Mouse (Mus musculus) midbrain, postnatal 0 days (tissue): ENCODE results near the gene St7l. TPM values are rescaled to one million over a fixed set of nuclear protein-coding genes. Genes with fewer than 3 reads are reported as not detected.

Experiments
- ATAC-seq: fragments of 200-750 bp; cut with Nextera tagmentation; 2 replicates; pipeline ENCODE4 v1.8.0; 2017; ENCODE audit warnings: moderate number of reproducible peaks, mild to moderate bottlenecking, moderate TSS enrichment, moderate library complexity; ENCODE audit not compliant: low FRiP score
- DNase-seq: peaks from one replicate; pipeline ENCODE4 v3.0.0-alpha.2; 2015; ENCODE audit warnings: low spot score
- H3K27ac ChIP-seq: fragments of 300-500 bp; sonication (generic); 2 replicates; pipeline ENCODE4 v1.5.1; 2014; ENCODE audit warnings: low read depth, mild to moderate bottlenecking, low read length, mixed read lengths
- H3K27me3 ChIP-seq: fragments of 300-500 bp; sonication (generic); 2 replicates; pipeline ENCODE4 v1.6.1; 2014; ENCODE audit warnings: low read length, control low read depth, mixed read lengths; ENCODE audit not compliant: insufficient read depth
- H3K36me3 ChIP-seq: fragments of 300-500 bp; sonication (generic); 2 replicates; pipeline ENCODE4 v1.6.1; 2014; ENCODE audit warnings: low read length, control low read depth, mixed read lengths; ENCODE audit not compliant: insufficient read depth
- H3K4me1 ChIP-seq: fragments of 300-500 bp; sonication (generic); 2 replicates; pipeline ENCODE4 v1.6.1; 2014; ENCODE audit warnings: mild to moderate bottlenecking, control low read depth, antibody characterized with exemption, low read length, mixed read lengths; ENCODE audit not compliant: insufficient read depth
- H3K4me2 ChIP-seq: fragments of 300-500 bp; sonication (generic); 2 replicates; pipeline ENCODE4 v1.6.1; 2014; ENCODE audit warnings: low read depth, mild to moderate bottlenecking, low read length, mixed read lengths; ENCODE audit not compliant: poor library complexity, severe bottlenecking
- H3K4me3 ChIP-seq: fragments of 300-500 bp; sonication (generic); 2 replicates; pipeline ENCODE4 v1.5.1; 2014; ENCODE audit warnings: low read depth, mild to moderate bottlenecking, low read length, moderate library complexity
- H3K9ac ChIP-seq: fragments of 300-500 bp; sonication (generic); replicated peaks from 2 replicates; pipeline ENCODE4 v1.6.1; 2014; ENCODE audit warnings: mild to moderate bottlenecking, low read length, moderate library complexity, mixed read lengths; ENCODE audit not compliant: poor library complexity, severe bottlenecking
- H3K9me3 ChIP-seq: fragments of 300-500 bp; sonication (generic); 2 replicates; pipeline ENCODE4 v1.6.1; 2016; ENCODE audit warnings: low read length, control low read depth
- CTCF ChIP-seq: IDR thresholded peaks from 2 replicates; pipeline ENCODE4 v1.5.1; 2016; ENCODE audit warnings: antibody characterized with exemption, mild to moderate bottlenecking
- WGBS: fragments of 180-500 bp; shearing (Covaris S2); extraction: QIAGEN DNeasy Blood & Tissue Kit; methylation state at CpG from one replicate; pipeline ENCODE4 v1.1.7; 2014; 5-methylcytosine and 5-hydroxymethylcytosine counted together
- polyA plus RNA-seq: library from polyadenylated mRNA; unstranded; fragments of >200 nt; fragmentation: Nextera tagmentation; extraction: Ambion mirVana; gene quantifications from 2 replicates; pipeline ENCODE4 v1.2.1, GENCODE M21; 2015
- total RNA-seq: library from RNA; depleted of rRNA; stranded (reverse); fragments of >200 nt; gene quantifications from 2 replicates; pipeline ENCODE4 v1.2.3, GENCODE M21; 2014

The St7l gene
- total and polyA plus RNA-seq, 2 experiments from 2014 or later = 33.6 to 34.5 TPM

- no peaks in the 10 kb centered on the region for H3K27me3 ChIP-seq
- no peak overlapping the region for H3K9ac ChIP-seq
- ATAC-seq (no peak), DNase-seq (no peak)
- peaks cover 6% of the 10 kb centered on the region for H3K36me3 ChIP-seq
- H3K4me2 ChIP-seq = no peak overlapping the region
- 90% methylated on average over 23 of the region's 23 CpGs for WGBS
- no peaks in the 10 kb centered on the region for H3K9me3 ChIP-seq
- no peak overlapping the region for H3K4me3 ChIP-seq
- H3K4me1 ChIP-seq = no peaks in the 10 kb centered on the region
- H3K27ac ChIP-seq = no peak overlapping the region
- TF ChIP-seq CTCF = no peak
Measured at GRCm38 (mm10) chr3:104952891-104953670, 89.3 kb downstream of the St7l start.

- H3K4me3 ChIP-seq = no peak overlapping the region
- WGBS = 95% methylated on average over 3 of the region's 3 CpGs
- no peak for TF ChIP-seq CTCF
Measured at GRCm38 (mm10) chr3:104954137-104954536, 90.3 kb downstream of the St7l start.

GRCm38 (mm10) chr3:104954551-104954950 is 90.7 kb downstream of the St7l start:
- H3K4me3 ChIP-seq = no peak overlapping the region
- no peaks in the 10 kb centered on the region for H3K9me3 ChIP-seq
- no peak overlapping the region for H3K27ac ChIP-seq
- no peak overlapping the region for H3K9ac ChIP-seq
- H3K4me1 ChIP-seq = no peaks in the 10 kb centered on the region
- no peak for ATAC-seq
- H3K36me3 ChIP-seq = peaks cover 6% of the 10 kb centered on the region
- TF ChIP-seq CTCF = no peak
- peaks cover 9% of the 10 kb centered on the region; the same call in 1 of the 2 replicates for H3K27me3 ChIP-seq
- no peak for DNase-seq
- no peak overlapping the region for H3K4me2 ChIP-seq
- 96% methylated on average over 15 of the region's 15 CpGs for WGBS

More at GRCm38 (mm10) chr3:104954137-104954536, 90.3 kb downstream of the St7l start:
- Histone ChIP-seq H3K27ac (no peak overlapping the region), H3K9ac (no peak overlapping the region), H3K36me3 (peaks cover 6% of the 10 kb centered on the region), H3K27me3 (peaks cover 9% of the 10 kb centered on the region; the same call in 1 of the 2 replicates), H3K9me3 (no peaks in the 10 kb centered on the region), H3K4me1 (no peaks in the 10 kb centered on the region), H3K4me2 (no peak overlapping the region)
- no peak for ATAC-seq
- no peak for DNase-seq

GRCm38 (mm10) chr3:104956131-104956581 is 92.4 kb downstream of the St7l start:
- no peak for TF ChIP-seq CTCF
- Histone ChIP-seq H3K4me1 (0 out of 2 replicates have a peak, but pooled peaks cover under 1% of the 10 kb centered on the region), H3K27ac (no peak overlapping the region), H3K36me3 (no peaks in the 10 kb centered on the region; the same call in 1 of the 2 replicates), H3K27me3 (peaks cover 15% of the 10 kb centered on the region; the same call in 1 of the 2 replicates), H3K9ac (no peak overlapping the region), H3K4me2 (no peak overlapping the region), H3K9me3 (no peaks in the 10 kb centered on the region), H3K4me3 (no peak overlapping the region)
- no peak for DNase-seq
- 84% methylated on average over 6 of the region's 6 CpGs for WGBS
- ATAC-seq = no peak

GRCm38 (mm10) chr3:104960026-104961000 is 96.5 kb downstream of the St7l start:
- Histone ChIP-seq H3K27ac (no peak overlapping the region), H3K9ac (no peak overlapping the region), H3K4me2 (peak overlapping the region; percentile 57; the same call in 1 of the 2 replicates), H3K4me1 (0 out of 2 replicates have a peak, but pooled peaks cover 3% of the 10 kb centered on the region), H3K4me3 (no peak overlapping the region), H3K36me3 (no peaks in the 10 kb centered on the region), H3K9me3 (no peaks in the 10 kb centered on the region), H3K27me3 (peaks cover 37% of the 10 kb centered on the region)
- no peak for TF ChIP-seq CTCF
- no peak for DNase-seq
- no peak for ATAC-seq
- 12% methylated on average over 19 of the region's 19 CpGs for WGBS
